Mouse (Mus musculus) heart, postnatal 0 days (tissue): ENCODE data around the gene Aatf. TPM values are rescaled to one million over a fixed set of nuclear protein-coding genes. Genes with fewer than 3 reads are reported as not detected.

Experiments used
- ATAC-seq: fragments of 200-750 bp; cut with Nextera tagmentation; 2 replicates; pipeline ENCODE4 v1.8.0; 2017; ENCODE audit warnings: low read depth, moderate number of reproducible peaks, moderate library complexity; ENCODE audit not compliant: insufficient read depth
- DNase-seq: peaks from one replicate; pipeline ENCODE4 v3.0.0-alpha.2; 2016; ENCODE audit warnings: low spot score
- H3K27ac ChIP-seq: fragments of 300-500 bp; sonication (generic); 2 replicates; pipeline ENCODE4 v1.5.1; 2014; ENCODE audit warnings: low read depth, mild to moderate bottlenecking
- H3K27me3 ChIP-seq: fragments of 300-500 bp; sonication (generic); 2 replicates; pipeline ENCODE4 v1.6.1; 2014; ENCODE audit warnings: low read length, mixed read lengths; ENCODE audit not compliant: control insufficient read depth, insufficient read depth
- H3K36me3 ChIP-seq: fragments of 300-500 bp; sonication (generic); replicated peaks from 2 replicates; pipeline ENCODE4 v1.6.1; 2014; ENCODE audit warnings: low read length, mixed read lengths; ENCODE audit not compliant: control insufficient read depth, insufficient read depth
- H3K4me1 ChIP-seq: fragments of 300-500 bp; sonication (generic); 2 replicates; pipeline ENCODE4 v1.6.1; 2014; ENCODE audit warnings: antibody characterized with exemption; ENCODE audit not compliant: control insufficient read depth, insufficient read depth
- H3K4me2 ChIP-seq: fragments of 300-500 bp; sonication (generic); 2 replicates; pipeline ENCODE4 v1.6.1; 2014; ENCODE audit warnings: low read depth, mild to moderate bottlenecking, low read length, moderate library complexity
- H3K4me3 ChIP-seq: fragments of 300-500 bp; sonication (generic); 2 replicates; pipeline ENCODE4 v1.5.1; 2014; ENCODE audit warnings: low read depth, low read length
- H3K9ac ChIP-seq: fragments of 300-500 bp; sonication (generic); replicated peaks from 2 replicates; pipeline ENCODE4 v1.6.1; 2014; ENCODE audit warnings: low read depth, low read length, mixed read lengths
- H3K9me3 ChIP-seq: fragments of 300-500 bp; sonication (generic); replicated peaks from 2 replicates; pipeline ENCODE4 v1.6.1; 2016; ENCODE audit warnings: low read length; ENCODE audit not compliant: control insufficient read depth
- CTCF ChIP-seq: IDR thresholded peaks from 2 replicates; pipeline ENCODE4 v1.5.1; 2016; ENCODE audit warnings: antibody characterized with exemption, control low read depth, low read depth
- EP300 ChIP-seq: IDR thresholded peaks from 2 replicates; pipeline ENCODE4 v1.6.1; 2016; ENCODE audit warnings: antibody characterized with exemption, low read depth
- WGBS: fragments of 180-500 bp; shearing (Covaris S2); extraction: QIAGEN DNeasy Blood & Tissue Kit; methylation state at CpG from one replicate; pipeline ENCODE4 v1.1.7; 2014; 5-methylcytosine and 5-hydroxymethylcytosine counted together
- polyA plus RNA-seq: library from polyadenylated mRNA; unstranded; fragments of >200 nt; fragmentation: Nextera tagmentation; extraction: Ambion mirVana; gene quantifications from 2 replicates; pipeline ENCODE4 v1.2.1, GENCODE M21; 2015
- total RNA-seq: library from RNA; depleted of rRNA; stranded (reverse); fragments of >200 nt; gene quantifications from 2 replicates; pipeline ENCODE4 v1.2.3, GENCODE M21; 2014; ENCODE audit warnings: low replicate concordance

Gene Aatf
- total and polyA plus RNA-seq, 2 experiments from 2014 or later: 7.1 to 16.3 TPM

DNA sequence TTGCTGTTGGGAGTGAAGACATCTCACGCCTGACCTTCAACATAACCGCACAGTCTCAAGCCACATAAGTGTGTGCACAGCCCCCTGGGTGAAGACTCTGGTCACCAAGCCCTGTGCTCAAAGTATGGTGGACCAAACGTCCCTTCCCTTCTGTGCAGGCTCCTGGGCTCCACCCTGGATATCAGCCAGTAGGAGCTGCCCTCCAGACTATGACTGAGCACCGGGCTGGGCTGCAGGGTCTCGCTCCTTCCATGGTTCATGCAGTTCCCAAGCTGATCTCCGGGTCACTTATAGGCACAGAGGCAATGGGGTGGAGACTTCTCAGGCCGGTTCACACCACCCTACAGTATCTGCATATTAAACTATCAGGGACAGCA is 101.7 kb downstream of the Aatf start:
- Histone ChIP-seq H3K27me3 (no peaks in the 10 kb centered on the region), H3K27ac (no peak overlapping the region), H3K4me2 (no peak overlapping the region), H3K4me1 (no peaks in the 10 kb centered on the region), H3K9ac (no peak overlapping the region), H3K36me3 (no peaks in the 10 kb centered on the region), H3K4me3 (no peak overlapping the region), H3K9me3 (peaks cover 4% of the 10 kb centered on the region; the same call in 1 of the 2 replicates)
- TF ChIP-seq CTCF (no peak), EP300 (no peak)
- no peak for DNase-seq
- ATAC-seq: no peak
- 62% methylated on average over 7 of the region's 7 CpGs for WGBS

- Histone ChIP-seq H3K36me3 (no peaks in the 10 kb centered on the region), H3K4me2 (no peak overlapping the region), H3K9me3 (peaks cover 6% of the 10 kb centered on the region; the same call in 1 of the 2 replicates), H3K4me1 (no peaks in the 10 kb centered on the region), H3K27ac (no peak overlapping the region), H3K27me3 (no peaks in the 10 kb centered on the region), H3K9ac (no peak overlapping the region), H3K4me3 (no peak overlapping the region)
- DNase-seq: no peak
- 61% methylated on average over 7 of the region's 7 CpGs for WGBS
- ATAC-seq: no peak
- no peak for TF ChIP-seq CTCF
Measured at GRCm38 (mm10) chr11:84410879-84411641, 102.3 kb downstream of the Aatf start.

GRCm38 (mm10) chr11:84410383-84410782 is 102.9 kb downstream of the Aatf start:
- Histone ChIP-seq H3K36me3 (no peaks in the 10 kb centered on the region), H3K9me3 (peaks cover 6% of the 10 kb centered on the region; the same call in 1 of the 2 replicates), H3K27me3 (no peaks in the 10 kb centered on the region), H3K4me3 (no peak overlapping the region), H3K4me2 (no peak overlapping the region), H3K9ac (no peak overlapping the region), H3K27ac (no peak overlapping the region), H3K4me1 (no peaks in the 10 kb centered on the region)
- TF ChIP-seq EP300 (no peak), CTCF (no peak)
- no peak for ATAC-seq
- 40% methylated on average over 4 of the region's 4 CpGs for WGBS
- no peak for DNase-seq

GRCm38 (mm10) chr11:84406733-84407132 is 106.6 kb downstream of the Aatf start:
- ATAC-seq (no peak), DNase-seq (no peak)
- no peaks in the 10 kb centered on the region for H3K36me3 ChIP-seq
- no peaks in the 10 kb centered on the region for H3K27me3 ChIP-seq
- no peak overlapping the region for H3K27ac ChIP-seq
- WGBS: 94% methylated on average over 4 of the region's 4 CpGs
- H3K9me3 ChIP-seq: peaks cover 6% of the 10 kb centered on the region; the same call in 1 of the 2 replicates
- peaks cover 6% of the 10 kb centered on the region; the same call in 1 of the 2 replicates for H3K4me1 ChIP-seq
- TF ChIP-seq CTCF: no peak
- TF ChIP-seq EP300: no peak
- no peak overlapping the region for H3K4me2 ChIP-seq
- H3K9ac ChIP-seq: no peak overlapping the region
- no peak overlapping the region for H3K4me3 ChIP-seq

DNA sequence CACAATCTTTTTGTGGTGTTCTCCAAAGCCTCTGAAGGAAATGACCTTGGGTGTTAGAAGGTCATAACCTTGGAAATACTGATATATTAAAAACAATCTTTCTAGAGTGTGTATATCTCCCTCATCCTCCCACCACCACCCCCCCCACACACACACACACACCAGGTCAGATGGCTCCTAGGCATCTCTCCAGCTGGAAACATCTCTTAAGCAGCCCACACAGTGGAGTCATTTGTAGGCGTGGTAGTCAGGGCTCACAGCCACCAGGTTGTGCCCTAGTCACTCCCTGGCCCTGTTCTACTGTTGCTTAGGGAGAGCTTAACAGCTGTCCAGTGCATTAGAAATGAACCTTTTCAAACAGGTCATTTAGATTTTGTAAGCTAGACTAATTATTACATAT is 118.3 kb downstream of the Aatf start:
- DNase-seq (no peak), ATAC-seq (peak; percentile 69)
- no peak overlapping the region for H3K4me3 ChIP-seq

More for the DNA sequence above, 118.3 kb downstream of the Aatf start:
- Histone ChIP-seq H3K9ac (no peak overlapping the region), H3K36me3 (peaks cover 14% of the 10 kb centered on the region), H3K27me3 (no peaks in the 10 kb centered on the region), H3K27ac (no peak overlapping the region), H3K9me3 (no peaks in the 10 kb centered on the region), H3K4me2 (no peak overlapping the region), H3K4me1 (peaks cover 3% of the 10 kb centered on the region; the same call in 1 of the 2 replicates)
- 41% methylated on average over 1 of the region's 1 CpGs for WGBS
- TF ChIP-seq CTCF (peak; percentile 21; the same call in 1 of the 2 replicates), EP300 (no peak)
